23 mouse cellular contexts compared by ENCODE assay signal in genomic region chr15:89390081-89390480, GRCm38 (mm10). TPM values are rescaled to one million over a fixed set of nuclear protein-coding genes. Genes with fewer than 3 reads are reported as not detected.
DNase-seq lines count a peak whose midpoint lies in the region; ATAC-seq lines count a peak whose summit lies in the region.
"Had no signal": no experiment of that assay in that cellular context is flagged by ENCODE, and none has a peak within 500 bp of the region (broad histone marks: within the 10 kb centered on the region; RNA-seq: fewer than 3 reads in every experiment).

No protein-coding gene starts in this region.

- ATAC-seq in megakaryocyte progenitor cell, adult 5-6 weeks (replicated peaks; ENCODE audit: poor library complexity), result no peak
- ATAC-seq: activated CD4-positive, CD25-positive, alpha-beta regulatory T cell, adult 4 months; CD4-positive, CD25-positive, alpha-beta regulatory T cell, adult 4 months; forebrain, embryonic 14.5 days; forebrain, embryonic 16.5 days; Patski had no signal

- DNase-seq in cerebellum, adult 18-20 months, result peak; percentile 55 to 65
- DNase-seq in cerebellum, adult 11 months, result no peak
- peak; percentile 58 for DNase-seq in cerebellum, adult 9-10 months
- DNase-seq in cerebellum, postnatal 4 days (ENCODE audit: low spot score in 2 of 2), result no peak
- DNase-seq in cerebellum, postnatal 14 days, result peak; percentile 50 to 76
- DNase-seq in cerebellum, adult 11-12 months, result no peak
- DNase-seq in cerebellum, postnatal 36 days, result peak; percentile 50 to 60
- DNase-seq: adrenal gland, adult 8-10 months; adrenal gland, postnatal 14 days; adrenal gland, postnatal 36 days; B cell, adult 2 months; embryo, embryonic 11 days; gastrocnemius, adult 2 months had no signal

RNA-seq across cellular contexts. Expression of gene Klhdc7b, which starts 5.4 kb away (rescaled TPM):
- 0.07 TPM in 1 of 2 replicates, not detected in the other for total RNA-seq in megakaryocyte progenitor cell, adult 5-6 weeks (2015)
- total RNA-seq in megakaryocyte progenitor cell, adult 5-6 weeks (2017), result under 0.01 TPM in 1 of 2 replicates, not detected in the other
- total RNA-seq: adrenal gland, adult 18-20 months; adrenal gland, postnatal 14 days; adrenal gland, postnatal 36 days; CH12.LX; common myeloid progenitor, adult 5-6 weeks; gastrocnemius, adult 2 months had no signal

RNA-seq across cellular contexts. Expression of gene Odf3b, which starts 11.0 kb away (rescaled TPM):
- total RNA-seq in megakaryocyte progenitor cell, adult 5-6 weeks (2015), result 0.90 and 2.7 TPM in 2 replicates
- 1.9 and 3.7 TPM in 2 replicates for total RNA-seq in megakaryocyte progenitor cell, adult 5-6 weeks (2017)
- total RNA-seq: adrenal gland, postnatal 36 days; CH12.LX; G1E had no signal

RNA-seq across cellular contexts. Expression of gene Tymp, which starts 13.2 kb away (rescaled TPM):
- total RNA-seq in megakaryocyte progenitor cell, adult 5-6 weeks (2015), result 0.10 and 0.17 TPM in 2 replicates
- total RNA-seq in megakaryocyte progenitor cell, adult 5-6 weeks (2017), result 0.42 and 0.71 TPM in 2 replicates

RNA-seq across cellular contexts. Expression of gene Sco2, which starts 16.4 kb away (rescaled TPM):
- total RNA-seq in megakaryocyte progenitor cell, adult 5-6 weeks (2015), result 15.9 and 20.6 TPM in 2 replicates
- 14.4 and 14.7 TPM in 2 replicates for total RNA-seq in megakaryocyte progenitor cell, adult 5-6 weeks (2017)

RNA-seq across cellular contexts. Expression of gene Syce3, which starts 20.2 kb away (rescaled TPM):
- total RNA-seq in megakaryocyte progenitor cell, adult 5-6 weeks (2015), result not detected in 2 replicates
- not detected in 2 replicates for total RNA-seq in megakaryocyte progenitor cell, adult 5-6 weeks (2017)
- total RNA-seq: adrenal gland, adult 18-20 months; adrenal gland, adult 8-10 months; adrenal gland, postnatal 14 days; adrenal gland, postnatal 36 days; CH12.LX; common myeloid progenitor, adult 5-6 weeks; G1E; gastrocnemius, adult 2 months had no signal

Comparison
In these comparisons a context has a peak if more than half of its experiments do, and no peak if none do; other contexts are left out.
1. DNase-seq: peak in cerebellum, adult 18-20 months (2 of 2), cerebellum, adult 9-10 months (single experiment), cerebellum, postnatal 14 days (2 of 2) and cerebellum, postnatal 36 days (2 of 2); none in cerebellum, adult 11 months (single experiment), cerebellum, postnatal 4 days (0 of 2) and cerebellum, adult 11-12 months (single experiment).